Mouse (Mus musculus) bone marrow, adult 2 months (tissue): ENCODE measurements around the gene Scaper.

Experiments used
- CTCF ChIP-seq: fragments of 200-500 bp; IDR thresholded peaks from 2 replicates; pipeline ENCODE4 v1.5.1; 2011; ENCODE audit warnings: low read length, control low read depth; ENCODE audit not compliant: control insufficient read depth, insufficient read depth
- POLR2A ChIP-seq: fragments of 200-500 bp; IDR thresholded peaks from 2 replicates; pipeline ENCODE4 v1.6.1; 2011; ENCODE audit warnings: low read depth, mild to moderate bottlenecking, control low read depth, low read length, borderline replicate concordance; ENCODE audit not compliant: control insufficient read depth

- TF ChIP-seq POLR2A, result no peak
- no peak for TF ChIP-seq CTCF
These were observed 397.0 kb downstream of the Scaper start for GRCm38 (mm10) chr9:55540888-55541287.
